Mouse (Mus musculus) hindbrain, embryonic 10.5 days (tissue): ENCODE results near the gene Cdc45. TPM values are rescaled to one million over a fixed set of nuclear protein-coding genes. Genes with fewer than 3 reads are reported as not detected.

Experiments
- DNase-seq: peaks from one replicate; pipeline ENCODE4 v3.0.0-alpha.2; 2017; ENCODE audit warnings: low spot score
- H3K27ac ChIP-seq: fragments of 300-500 bp; sonication (generic); 2 replicates; pipeline ENCODE4 v1.5.1; 2016; ENCODE audit warnings: mild to moderate bottlenecking, moderate library complexity
- H3K27me3 ChIP-seq: fragments of 300-500 bp; sonication (generic); 2 replicates; pipeline ENCODE4 v1.6.1; 2016; ENCODE audit warnings: mild to moderate bottlenecking; ENCODE audit not compliant: poor library complexity, insufficient read depth, severe bottlenecking
- H3K36me3 ChIP-seq: fragments of 300-500 bp; sonication (generic); 2 replicates; pipeline ENCODE4 v1.6.1; 2016; ENCODE audit warnings: mild to moderate bottlenecking, moderate library complexity
- H3K4me1 ChIP-seq: fragments of 300-500 bp; sonication (generic); replicated peaks from 2 replicates; pipeline ENCODE4 v1.6.1; 2016; ENCODE audit warnings: mild to moderate bottlenecking
- H3K4me3 ChIP-seq: fragments of 300-500 bp; sonication (generic); 2 replicates; pipeline ENCODE4 v1.5.1; 2016; ENCODE audit warnings: mild to moderate bottlenecking, moderate library complexity
- H3K9me3 ChIP-seq: fragments of 300-500 bp; sonication (generic); 2 replicates; pipeline ENCODE4 v1.6.1; 2016; ENCODE audit warnings: mild to moderate bottlenecking, moderate library complexity
- WGBS: fragments of 180-500 bp; shearing (Covaris S2); methylation state at CpG from one replicate; pipeline ENCODE4 v1.1.7; 2016; 5-methylcytosine and 5-hydroxymethylcytosine counted together
- polyA plus RNA-seq: library from polyadenylated mRNA; unstranded; fragments of >200 nt; fragmentation: Nextera tagmentation; extraction: Ambion mirVana; gene quantifications from 2 replicates; pipeline ENCODE4 v1.2.1, GENCODE M21; 2016

Cdc45 gene
- polyA plus RNA-seq, 1 experiment from 2014 or later: 55.1 TPM

GRCm38 (mm10) chr16:18746268-18747122 is 65.3 kb downstream of the Cdc45 start:
- DNase-seq: no peak
- no peaks in the 10 kb centered on the region for H3K4me1 ChIP-seq
- H3K9me3 ChIP-seq: no peaks in the 10 kb centered on the region
- no peak overlapping the region for H3K4me3 ChIP-seq
- H3K27me3 ChIP-seq: no peaks in the 10 kb centered on the region
- H3K36me3 ChIP-seq: no peaks in the 10 kb centered on the region
- H3K27ac ChIP-seq: no peak overlapping the region
- 88% methylated on average over 20 of the region's 20 CpGs for WGBS

- H3K27ac ChIP-seq: no peak overlapping the region
- H3K4me1 ChIP-seq: no peaks in the 10 kb centered on the region; the same call in 1 of the 2 replicates
- H3K36me3 ChIP-seq: no peaks in the 10 kb centered on the region
- H3K9me3 ChIP-seq: no peaks in the 10 kb centered on the region
- no peaks in the 10 kb centered on the region for H3K27me3 ChIP-seq
- no peak for DNase-seq
- H3K4me3 ChIP-seq: no peak overlapping the region
Observed at GRCm38 (mm10) chr16:18738303-18738702, 73.5 kb downstream of the Cdc45 start.

GRCm38 (mm10) chr16:18733100-18733956 is 78.5 kb downstream of the Cdc45 start:
- no peaks in the 10 kb centered on the region for H3K36me3 ChIP-seq
- WGBS: 74% methylated on average over 20 of the region's 20 CpGs
- no peaks in the 10 kb centered on the region; the same call in 1 of the 2 replicates for H3K4me1 ChIP-seq
- DNase-seq: no peak
- H3K27ac ChIP-seq: no peak overlapping the region
- no peak overlapping the region for H3K4me3 ChIP-seq
- H3K9me3 ChIP-seq: no peaks in the 10 kb centered on the region
- H3K27me3 ChIP-seq: no peaks in the 10 kb centered on the region

GRCm38 (mm10) chr16:18730640-18731039 is 81.1 kb downstream of the Cdc45 start:
- 85% methylated on average over 3 of the region's 3 CpGs for WGBS
- Histone ChIP-seq H3K4me3 (no peak overlapping the region), H3K36me3 (no peaks in the 10 kb centered on the region), H3K27ac (no peak overlapping the region), H3K27me3 (no peaks in the 10 kb centered on the region), H3K4me1 (no peaks in the 10 kb centered on the region), H3K9me3 (no peaks in the 10 kb centered on the region)
- no peak for DNase-seq

Other genes with a start within 250 kb of the Cdc45 start
- 11.3 and 15.3 TPM in 2 replicates for gene Tbx1, start 221.3 kb downstream of the Cdc45 start, polyA plus RNA-seq
- gene Gp1bb, start 189.6 kb downstream of the Cdc45 start, polyA plus RNA-seq: 4.2 and 9.2 TPM in 2 replicates
- 3.4 and 8.5 TPM in 2 replicates for gene Gm49601, start 185.6 kb downstream of the Cdc45 start, polyA plus RNA-seq
- 42.3 and 71.9 TPM in 2 replicates for gene Sept5, start 182.0 kb downstream of the Cdc45 start, polyA plus RNA-seq
- gene Cldn5, start 35.1 kb downstream of the Cdc45 start, polyA plus RNA-seq: 25.5 and 27.3 TPM in 2 replicates
- 100 and 104 TPM in 2 replicates for gene Ufd1, start 208 bp downstream of the Cdc45 start, polyA plus RNA-seq
- 27.3 and 27.4 TPM in 2 replicates for gene 2510002D24Rik, start 24.6 kb upstream of the Cdc45 start, polyA plus RNA-seq
- gene Gm28539, start 24.6 kb upstream of the Cdc45 start, polyA plus RNA-seq: not detected in 2 replicates
- 125 and 127 TPM in 2 replicates for gene Mrpl40, start 64.9 kb upstream of the Cdc45 start, polyA plus RNA-seq
- 18.4 and 21.4 TPM in 2 replicates for gene Hira, start 65.0 kb upstream of the Cdc45 start, polyA plus RNA-seq